Mouse (Mus musculus): Measurements from ENCODE around the gene S100a2.

Gene S100a2

GRCm38 (mm10) chr3:90615911-90616310 is 25.9 kb downstream of the S100a2 start:
- DNase-seq (ENCODE audit: low spot score), result no peak

GRCm38 (mm10) chr3:90617586-90617985 is 27.5 kb downstream of the S100a2 start:
- DNase-seq (ENCODE audit: low spot score), result no peak

- DNase-seq (ENCODE audit: low spot score), result no peak
Measured at GRCm38 (mm10) chr3:90621552-90621951, 31.5 kb downstream of the S100a2 start.

GRCm38 (mm10) chr3:90623435-90624071 is 33.5 kb downstream of the S100a2 start:
- no peak for DNase-seq (ENCODE audit: low spot score)

GRCm38 (mm10) chr3:90625496-90625895 is 35.4 kb downstream of the S100a2 start:
- no peak for DNase-seq (ENCODE audit: low spot score)

GRCm38 (mm10) chr3:90626266-90627021 is 36.4 kb downstream of the S100a2 start:
- no peak for DNase-seq (ENCODE audit: low spot score)

- no peak for DNase-seq (ENCODE audit: low spot score)
Measured at GRCm38 (mm10) chr3:90627366-90627765, 37.3 kb downstream of the S100a2 start.

GRCm38 (mm10) chr3:90627807-90628206 is 37.8 kb downstream of the S100a2 start:
- no peak for DNase-seq (ENCODE audit: low spot score)

GRCm38 (mm10) chr3:90629298-90629697 is 39.3 kb downstream of the S100a2 start:
- DNase-seq (ENCODE audit: low spot score), result no peak

- no peak for DNase-seq (ENCODE audit: low spot score)
Measured at GRCm38 (mm10) chr3:90631984-90632383, 41.9 kb downstream of the S100a2 start.

- DNase-seq (ENCODE audit: low spot score), result no peak
Measured at GRCm38 (mm10) chr3:90638511-90639275, 48.6 kb downstream of the S100a2 start.

GRCm38 (mm10) chr3:90639511-90640154 is 49.6 kb downstream of the S100a2 start:
- peak; percentile 42 for DNase-seq (ENCODE audit: low spot score)

- no peak for DNase-seq (ENCODE audit: low spot score)
Measured at GRCm38 (mm10) chr3:90640981-90641380, 50.9 kb downstream of the S100a2 start.
